Mouse (Mus musculus) left cerebral cortex, adult 8-10 months (tissue): ENCODE data around the gene Nptn. TPM values are rescaled to one million over a fixed set of nuclear protein-coding genes. Genes with fewer than 3 reads are reported as not detected.

Source experiments
- DNase-seq, 2 experiments: peaks; one replicate each; pipeline ENCODE4 v3.0.0; 2022; ENCODE audit warnings: low spot score in 2 of 2
- total RNA-seq, 4 experiments: library from RNA; stranded (reverse); gene quantifications; 2 replicates each; pipeline ENCODE4 v1.2.4; 2022

The Nptn gene
- total RNA-seq, 4 experiments from 2014 or later: 856 to 995 (median 934) TPM

GRCm38 (mm10) chr9:58649265-58649626, 67.2 kb downstream of the Nptn start:
- no peak for DNase-seq

GRCm38 (mm10) chr9:58651993-58652392, 70.0 kb downstream of the Nptn start:
- DNase-seq: no peak

GRCm38 (mm10) chr9:58654494-58654893, 72.5 kb downstream of the Nptn start:
- no peak for DNase-seq

- DNase-seq: no peak
These were observed 74.4 kb downstream of the Nptn start for GRCm38 (mm10) chr9:58656396-58656795.

- no peak for DNase-seq
These were observed 74.8 kb downstream of the Nptn start for GRCm38 (mm10) chr9:58656824-58657223.

- DNase-seq: no peak
These were observed 75.9 kb downstream of the Nptn start for GRCm38 (mm10) chr9:58657735-58658512.

GRCm38 (mm10) chr9:58658596-58659309, 76.7 kb downstream of the Nptn start:
- DNase-seq: no peak

GRCm38 (mm10) chr9:58659331-58659730, 77.3 kb downstream of the Nptn start:
- DNase-seq: no peak

GRCm38 (mm10) chr9:58659989-58660388, 77.9 kb downstream of the Nptn start:
- no peak for DNase-seq

- no peak for DNase-seq
These were observed 78.6 kb downstream of the Nptn start for GRCm38 (mm10) chr9:58660673-58661072.

- no peak for DNase-seq
These were observed 80.0 kb downstream of the Nptn start for GRCm38 (mm10) chr9:58662007-58662406.

GRCm38 (mm10) chr9:58662791-58663190, 80.8 kb downstream of the Nptn start:
- no peak for DNase-seq

GRCm38 (mm10) chr9:58665492-58665891, 83.5 kb downstream of the Nptn start:
- no peak for DNase-seq

- no peak for DNase-seq
These were observed 84.2 kb downstream of the Nptn start for GRCm38 (mm10) chr9:58666191-58666590.

GRCm38 (mm10) chr9:58667244-58667643, 85.2 kb downstream of the Nptn start:
- DNase-seq: no peak

- DNase-seq: no peak
These were observed 86.1 kb downstream of the Nptn start for GRCm38 (mm10) chr9:58668171-58668570.

GRCm38 (mm10) chr9:58669071-58669470, 87.0 kb downstream of the Nptn start:
- no peak for DNase-seq

- no peak for DNase-seq
These were observed 87.8 kb downstream of the Nptn start for GRCm38 (mm10) chr9:58669819-58670218.

- DNase-seq: no peak
These were observed 90.4 kb downstream of the Nptn start for GRCm38 (mm10) chr9:58672474-58672873.

GRCm38 (mm10) chr9:58674736-58675135, 92.7 kb downstream of the Nptn start:
- DNase-seq: no peak

GRCm38 (mm10) chr9:58675371-58675770, 93.3 kb downstream of the Nptn start:
- no peak for DNase-seq

GRCm38 (mm10) chr9:58681411-58681810, 99.4 kb downstream of the Nptn start:
- no peak for DNase-seq

GRCm38 (mm10) chr9:58682106-58682505, 100.1 kb downstream of the Nptn start:
- DNase-seq: no peak
